Mouse (Mus musculus) c-Kit-positive CD71-positive TER-119-negative erythroid progenitor cells, embryonic 14.5 days (primary cell): ENCODE data around the gene Zmiz1.

Experiments used
- DNase-seq: peaks from one replicate; pipeline ENCODE4 v3.0.0-alpha.2; 2013; ENCODE audit warnings: low read depth

Gene Zmiz1

DNA sequence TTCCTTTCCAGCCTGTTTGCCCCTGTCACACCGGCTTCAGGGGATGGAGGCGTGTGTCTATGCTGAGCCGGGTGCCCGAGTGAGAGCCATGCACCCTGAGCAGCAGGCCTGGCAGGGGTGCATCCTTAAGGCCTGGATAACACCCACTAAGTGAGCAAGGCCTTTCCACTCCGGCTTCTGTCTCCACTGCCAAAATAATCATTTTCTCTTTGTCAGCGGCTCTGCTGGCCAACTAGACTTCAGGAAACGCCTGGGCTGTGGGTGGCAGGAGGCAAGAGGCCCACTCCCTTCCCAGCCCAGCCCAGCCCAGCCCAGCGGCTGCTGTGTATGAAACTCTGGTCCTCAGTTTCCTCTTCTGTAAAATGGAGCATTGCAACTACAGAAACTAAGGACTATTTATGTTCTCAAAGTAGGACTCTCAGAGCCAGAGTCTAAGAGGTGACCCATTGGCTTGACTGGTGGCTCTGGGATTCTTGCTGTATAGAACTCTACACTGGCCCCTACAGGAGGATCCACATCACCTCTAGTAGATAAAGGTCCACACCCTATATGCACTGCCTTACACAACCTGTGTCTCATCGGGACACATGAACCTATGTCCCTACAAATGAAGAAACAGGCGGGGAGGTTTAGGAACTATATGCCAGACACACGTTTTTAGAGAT lies 76.1 kb downstream of the Zmiz1 start:
- DNase-seq = peak; percentile 31

DNA sequence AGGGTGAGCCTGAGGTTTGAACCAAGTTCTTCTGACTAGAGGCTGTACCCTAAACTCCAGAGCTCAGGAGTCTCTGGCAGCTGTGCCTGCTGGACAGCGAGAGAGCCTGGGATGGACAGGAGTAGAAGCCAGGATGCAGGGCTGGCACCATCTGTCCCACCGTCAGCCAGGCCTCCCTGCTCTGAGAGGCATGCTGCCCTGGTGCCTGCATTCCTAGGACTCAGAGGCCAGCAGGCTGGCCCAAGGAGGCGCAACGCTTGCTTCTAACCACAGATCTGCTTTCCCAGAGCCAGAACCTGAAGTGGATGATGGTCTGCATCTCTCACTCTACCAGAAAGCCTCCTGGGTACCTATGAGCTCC lies 76.6 kb downstream of the Zmiz1 start:
- no peak for DNase-seq

DNA sequence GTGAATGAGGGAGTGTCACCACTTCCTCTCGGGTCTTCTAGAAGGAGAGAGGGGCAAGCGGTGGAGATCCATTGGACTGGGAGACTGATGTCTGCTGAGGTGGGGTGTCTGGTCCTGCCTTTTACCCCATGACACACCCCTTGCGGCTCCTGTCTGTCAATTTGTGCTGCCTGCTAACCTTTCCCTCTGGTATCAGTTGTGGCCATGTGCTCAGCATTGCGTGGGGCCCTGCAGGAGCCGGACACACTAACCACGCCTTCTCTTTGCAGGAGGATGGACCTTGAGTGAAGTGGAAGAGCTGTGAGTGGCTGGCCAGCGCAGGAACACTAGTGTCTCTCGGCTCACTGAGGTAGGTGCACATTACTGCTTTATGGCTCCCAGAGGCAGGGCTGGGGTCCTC lies 77.5 kb downstream of the Zmiz1 start:
- DNase-seq = no peak

DNA sequence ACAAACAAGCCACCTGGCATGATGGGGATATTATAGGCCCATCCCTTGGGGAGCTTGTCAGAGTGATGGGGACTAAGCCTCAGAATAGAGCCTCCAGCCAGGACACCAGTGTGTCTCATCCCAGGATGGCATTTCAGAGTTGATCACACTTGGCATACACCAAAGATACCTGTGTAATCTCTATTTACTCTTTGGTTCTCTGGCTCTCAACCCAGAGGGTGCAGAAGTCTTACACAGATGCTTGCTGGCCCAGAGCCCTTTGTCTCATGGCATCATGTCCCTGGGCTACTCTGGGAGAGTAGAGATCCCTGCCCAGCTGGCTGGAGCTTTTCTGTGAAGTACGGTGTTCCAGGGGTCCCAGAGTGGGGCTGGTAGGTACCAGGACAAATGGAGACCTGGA lies 78.4 kb downstream of the Zmiz1 start:
- no peak for DNase-seq

DNA sequence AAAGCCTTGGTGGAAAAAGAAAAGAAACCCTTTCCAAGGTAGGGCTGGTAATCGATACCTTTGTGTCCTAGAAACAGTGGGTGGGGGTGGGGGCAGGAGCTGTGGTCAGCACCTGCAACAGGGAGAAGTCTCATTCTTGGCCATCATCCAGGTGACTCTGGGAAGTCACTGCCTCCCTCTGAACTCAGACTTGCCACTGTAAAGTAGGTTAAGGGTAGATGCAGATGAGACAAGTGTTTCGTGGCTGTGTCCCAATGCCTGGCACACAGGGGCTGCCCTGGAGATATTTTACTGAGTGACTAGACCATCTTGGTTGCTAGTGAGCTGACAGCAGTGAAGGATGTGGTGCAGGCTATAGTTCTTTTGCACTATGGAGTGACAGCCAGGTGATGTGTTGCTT lies 79.5 kb downstream of the Zmiz1 start:
- DNase-seq = no peak

DNA sequence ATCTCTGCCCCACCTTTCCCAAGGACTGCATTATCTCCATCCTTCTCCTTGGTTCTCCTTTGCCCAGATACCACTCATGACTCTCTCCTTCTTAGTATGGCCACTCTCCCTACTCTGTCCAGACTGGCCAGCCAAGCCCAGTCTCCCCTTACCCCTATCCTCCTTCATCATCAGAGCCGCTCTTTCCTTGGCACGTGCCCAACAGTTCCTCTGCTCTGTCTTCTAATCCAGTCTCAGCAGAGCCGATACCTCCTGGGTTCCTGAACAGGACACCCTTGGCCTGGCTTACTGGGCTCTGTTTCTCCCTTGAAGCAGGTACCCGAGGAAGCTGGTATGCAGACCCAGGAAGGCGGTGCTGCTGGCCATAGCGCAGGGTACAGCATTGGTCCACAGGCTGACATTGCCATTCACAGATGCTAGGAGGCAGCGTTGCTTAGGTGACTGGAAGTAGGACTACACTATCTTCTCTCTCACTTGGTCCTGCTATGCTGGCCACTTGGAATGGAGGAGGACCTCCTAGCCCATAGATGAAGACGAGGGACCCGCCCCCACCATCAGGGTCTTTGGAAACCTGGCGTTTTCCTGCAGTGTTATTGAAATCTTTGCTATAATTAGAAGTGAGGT lies 80.6 kb downstream of the Zmiz1 start:
- DNase-seq = no peak

DNA sequence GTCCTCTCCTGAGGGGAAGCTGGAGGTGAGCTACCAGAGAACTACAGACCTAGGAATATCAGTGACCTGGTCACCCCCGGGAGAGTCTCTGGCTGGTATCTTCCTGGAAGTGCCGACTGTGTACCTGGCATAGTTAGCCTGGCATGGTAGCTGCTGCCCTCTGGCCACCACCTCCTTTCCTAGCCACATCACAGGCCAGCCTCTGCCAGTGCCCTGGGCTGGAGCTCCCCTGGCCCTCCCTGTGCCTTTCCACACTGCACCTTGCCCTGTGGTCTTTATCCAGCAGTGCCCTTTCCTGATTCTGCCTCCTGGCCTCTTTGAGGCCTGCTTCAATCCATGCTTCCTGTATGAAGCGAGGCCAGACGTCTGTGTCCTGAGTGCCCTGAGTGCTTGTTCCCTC lies 81.2 kb downstream of the Zmiz1 start:
- no peak for DNase-seq

DNA sequence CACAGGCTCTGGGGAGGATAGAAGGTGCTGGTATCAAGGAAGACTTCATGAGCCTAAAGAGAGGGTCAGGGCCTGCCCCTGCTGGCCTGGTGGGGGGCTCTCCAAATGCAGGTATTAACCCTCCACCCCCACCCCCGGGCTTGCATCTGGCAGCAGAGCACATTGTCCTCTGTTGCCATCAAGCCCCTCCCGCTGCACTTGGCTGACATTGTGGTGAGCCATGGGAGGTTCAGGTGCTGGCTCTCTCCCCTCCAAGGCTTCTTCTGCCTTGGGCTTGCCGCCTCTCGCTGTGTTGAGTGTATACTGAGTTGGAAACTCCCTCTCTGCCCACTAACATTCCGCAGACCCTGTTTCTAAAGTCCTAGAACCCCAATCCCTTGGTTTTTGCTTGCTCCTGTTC lies 82.2 kb downstream of the Zmiz1 start:
- DNase-seq = no peak

DNA sequence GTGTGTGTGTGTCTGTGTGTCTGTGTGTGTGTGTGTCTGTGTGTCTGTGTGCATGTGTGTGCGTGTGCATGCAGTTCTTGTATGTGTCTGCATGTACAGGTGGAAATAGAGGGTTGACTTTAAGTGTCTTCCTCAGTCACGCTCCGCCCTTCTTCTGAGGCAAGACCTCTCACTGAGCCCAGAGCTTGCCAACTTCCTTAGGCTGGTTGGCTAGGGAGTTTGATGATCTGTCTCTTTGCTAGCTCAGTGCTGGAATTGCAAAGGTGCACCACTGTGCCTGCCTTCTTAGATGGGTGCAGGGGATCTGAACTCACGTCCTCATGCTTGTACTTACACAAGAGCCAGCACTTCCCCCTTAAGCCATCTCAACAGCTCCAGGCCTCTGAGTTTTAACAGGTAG lies 84.1 kb downstream of the Zmiz1 start:
- no peak for DNase-seq

DNA sequence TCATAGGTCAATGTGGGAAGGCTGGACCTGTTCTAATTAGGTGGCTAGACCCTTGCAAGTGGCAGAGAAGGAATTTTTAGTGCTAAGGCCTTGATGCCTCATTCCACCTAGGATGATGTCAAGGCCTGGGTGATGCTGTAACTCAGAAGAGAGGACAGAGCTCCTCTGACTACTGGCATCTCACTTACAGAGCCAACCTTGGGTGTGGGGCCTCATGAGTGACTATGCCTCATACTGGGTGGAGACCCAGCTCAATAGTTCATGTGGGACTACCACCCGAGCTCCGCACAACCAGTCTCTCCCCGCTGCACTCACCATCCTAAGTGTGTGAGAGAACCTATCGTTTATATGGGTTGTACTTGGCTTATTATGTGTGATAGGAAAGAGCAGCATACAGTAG lies 84.9 kb downstream of the Zmiz1 start:
- no peak for DNase-seq

DNA sequence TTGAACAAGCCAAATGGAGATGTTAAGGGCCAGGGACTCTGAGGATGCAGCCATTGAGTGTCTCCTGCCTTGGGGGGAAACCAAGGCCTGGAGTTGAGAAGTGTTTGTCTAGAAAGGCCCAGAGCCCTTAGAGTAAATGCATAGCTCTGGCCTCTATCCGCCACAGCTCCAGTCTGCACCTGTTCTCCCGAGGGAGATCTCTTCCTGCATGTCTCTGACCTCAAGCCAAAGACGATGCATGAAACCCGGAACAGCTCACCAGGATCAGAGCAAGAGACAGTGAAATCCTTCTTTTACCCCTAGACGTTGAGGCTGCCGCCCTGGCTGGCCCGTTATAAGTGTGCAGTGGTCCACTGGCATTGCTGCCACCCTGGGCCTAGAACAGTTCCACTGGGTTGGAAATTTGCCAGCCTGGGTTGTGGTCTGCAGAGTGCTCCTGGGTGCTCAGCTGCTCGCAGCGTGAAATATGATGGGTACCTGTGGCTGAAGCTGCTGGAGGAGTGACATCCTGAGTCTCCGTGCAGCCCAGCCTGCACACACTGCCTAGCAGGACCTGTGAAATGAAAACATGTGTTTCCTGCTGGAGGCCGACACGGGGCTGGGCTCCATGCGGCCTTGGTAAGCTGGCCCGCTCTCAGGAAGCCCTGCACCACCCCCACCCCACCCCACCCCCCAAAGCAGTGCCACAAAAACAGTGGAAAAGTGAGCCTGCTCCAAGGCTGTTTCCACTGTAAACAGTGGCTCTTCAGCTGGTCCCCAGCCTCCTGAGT lies 88.1 kb downstream of the Zmiz1 start:
- DNase-seq = no peak

DNA sequence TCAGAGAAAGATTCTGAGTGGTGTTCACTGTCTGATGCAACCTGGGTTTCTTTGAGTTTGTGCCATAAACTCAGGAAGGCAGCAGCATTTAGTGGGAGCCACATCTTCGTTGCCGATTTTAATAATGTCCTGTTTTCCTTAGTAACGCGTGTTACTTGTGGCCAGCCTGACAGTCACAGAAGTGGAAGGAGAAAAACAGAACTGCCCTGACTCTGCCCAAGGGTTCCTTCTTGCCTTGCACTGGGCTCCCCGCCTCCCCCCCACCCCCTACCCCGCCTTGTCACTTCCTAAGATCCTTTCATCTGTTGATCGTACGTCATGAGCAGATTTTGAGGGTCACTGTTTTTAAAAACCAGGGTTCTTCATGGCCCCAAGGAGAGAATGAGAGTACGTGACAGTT lies 88.9 kb downstream of the Zmiz1 start:
- DNase-seq = no peak

DNA sequence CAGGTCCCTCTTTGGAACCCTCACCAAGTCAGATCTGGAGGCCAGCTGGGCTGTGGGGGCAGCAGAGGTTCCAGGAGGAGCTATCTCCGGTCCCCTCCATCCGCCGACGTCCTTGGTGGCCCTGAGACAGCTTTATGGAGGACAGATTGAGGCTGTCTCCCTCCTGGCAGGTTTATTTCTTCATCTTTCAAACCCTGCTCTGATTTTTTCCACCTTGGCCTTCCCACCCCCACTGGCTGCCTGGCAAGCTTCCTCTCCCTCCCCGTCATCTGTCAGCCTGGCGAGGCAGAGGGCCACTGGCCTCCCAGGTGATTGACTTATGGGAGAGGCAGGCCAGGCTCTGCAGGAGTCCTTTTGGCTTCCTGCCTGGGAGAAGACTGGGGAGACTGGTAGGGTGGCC lies 89.7 kb downstream of the Zmiz1 start:
- no peak for DNase-seq

DNA sequence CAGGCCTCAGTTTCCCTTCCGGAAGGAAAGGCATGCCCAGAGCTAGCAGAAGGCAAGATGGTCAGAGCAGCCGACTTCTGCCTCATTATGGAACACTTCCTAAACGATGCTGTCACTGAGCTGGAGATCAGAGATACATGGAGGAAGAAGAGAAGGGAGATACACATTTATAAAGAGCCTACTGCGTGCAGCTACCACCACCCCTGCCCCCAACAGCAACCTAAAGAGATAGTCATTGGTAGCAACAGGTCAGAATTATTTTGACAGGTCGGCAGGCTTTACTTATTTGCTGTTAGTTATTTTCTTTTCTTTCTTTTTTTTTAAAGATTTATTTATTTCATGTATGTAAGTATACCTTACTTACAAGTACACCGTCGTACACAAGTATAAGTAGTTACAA lies 90.1 kb downstream of the Zmiz1 start:
- DNase-seq = no peak

DNA sequence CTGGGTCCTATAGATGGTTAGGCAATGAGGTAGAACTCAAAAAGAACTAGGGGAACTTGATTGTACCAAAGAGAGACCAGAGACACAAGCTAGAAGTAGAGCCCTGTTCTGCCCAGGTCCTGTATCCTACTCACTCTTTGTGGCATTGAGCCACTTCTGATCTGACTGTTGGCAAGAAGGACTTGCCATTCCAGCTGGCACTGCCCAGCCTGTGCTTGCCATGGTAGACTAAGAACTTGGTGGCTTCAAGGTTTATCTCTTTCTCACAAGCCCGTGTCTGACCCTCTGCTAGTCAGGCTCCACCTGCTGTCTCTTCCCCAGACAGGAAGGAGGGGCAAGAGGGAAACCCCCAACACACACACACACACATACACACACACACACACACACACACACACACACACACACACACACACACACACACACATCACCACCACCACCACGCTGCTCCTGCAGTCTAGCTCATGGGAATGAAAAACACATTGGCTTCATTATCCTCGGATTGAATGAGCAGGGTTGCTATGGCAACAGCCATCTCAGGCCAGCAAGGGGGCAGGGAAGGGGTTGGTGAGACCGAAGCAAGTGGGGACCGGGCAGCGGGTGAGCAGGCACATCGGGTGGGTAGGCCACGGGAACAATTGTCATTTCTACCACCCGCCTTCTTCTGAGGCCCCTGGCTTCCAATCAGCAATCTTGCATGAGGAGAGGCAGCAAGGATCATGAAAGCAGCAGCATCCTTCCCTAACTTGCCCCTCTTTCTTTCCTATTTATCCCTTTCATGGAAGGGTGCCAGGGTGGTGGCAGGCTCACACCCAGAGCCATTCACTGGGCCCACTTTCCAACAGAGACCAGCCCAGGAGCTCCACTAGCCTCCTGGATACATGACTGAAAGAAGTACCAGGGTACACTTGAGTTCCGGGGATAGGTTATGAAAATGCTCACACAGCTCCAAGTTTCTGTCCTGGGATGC lies 91.2 kb downstream of the Zmiz1 start:
- DNase-seq = no peak

DNA sequence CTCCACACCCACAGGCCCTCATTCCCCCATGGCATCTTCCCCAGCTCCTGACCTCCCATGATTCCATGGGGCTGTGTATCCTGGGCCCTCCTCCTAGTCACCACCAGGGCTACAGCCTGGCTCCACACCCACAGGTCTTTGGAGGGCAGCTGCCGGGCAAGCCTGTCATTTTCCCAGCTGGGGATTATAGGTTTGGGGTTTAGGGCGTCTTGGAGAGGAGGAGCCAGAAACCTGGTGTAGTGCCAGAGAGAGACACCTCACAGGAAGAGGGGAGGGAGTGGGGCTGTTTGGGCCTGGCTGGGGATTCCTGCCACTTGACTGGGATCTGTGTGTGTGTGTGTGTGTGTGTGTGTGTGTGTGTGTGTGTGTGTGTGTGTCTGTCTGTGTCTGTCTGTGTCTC lies 92.7 kb downstream of the Zmiz1 start:
- DNase-seq = no peak

DNA sequence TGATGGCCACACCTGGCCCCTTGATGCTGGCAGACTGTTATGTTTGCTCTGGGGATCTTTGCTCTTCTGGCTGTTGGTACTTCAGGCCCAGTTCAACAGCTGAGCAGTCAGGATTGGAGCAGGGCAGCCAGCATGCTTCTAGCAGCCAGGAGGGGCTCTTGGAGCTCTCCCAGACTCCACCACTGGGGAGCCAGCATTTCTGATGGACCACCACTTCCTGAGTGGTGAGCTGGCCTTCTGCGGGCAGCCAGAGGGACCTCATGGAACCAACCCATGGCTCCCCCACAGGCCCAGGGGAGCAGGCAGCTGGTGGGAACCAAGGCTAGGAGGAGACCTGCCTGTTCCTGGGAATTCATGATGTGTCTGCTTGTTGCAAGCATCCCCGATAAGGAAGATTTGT lies 94.4 kb downstream of the Zmiz1 start:
- DNase-seq = no peak

DNA sequence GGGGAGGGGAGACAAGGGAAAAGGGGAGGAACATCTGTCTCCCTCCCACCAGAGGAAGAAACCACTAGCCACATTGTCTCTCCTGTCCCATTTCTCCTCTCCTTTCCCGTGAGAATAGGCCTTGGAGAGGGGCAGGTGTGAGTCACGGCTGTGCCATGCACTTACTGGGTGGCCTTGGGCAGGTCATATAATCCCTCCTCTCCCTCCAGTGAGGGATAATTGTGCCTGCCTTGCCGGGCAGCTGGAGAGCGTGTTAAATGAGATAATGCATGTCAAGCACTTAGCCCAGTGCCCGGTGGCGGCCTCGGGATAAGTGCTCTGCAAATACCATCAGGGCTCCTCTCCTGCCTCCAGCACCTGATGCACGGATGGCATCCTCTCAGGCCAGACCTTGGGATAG lies 95.8 kb downstream of the Zmiz1 start:
- no peak for DNase-seq

DNA sequence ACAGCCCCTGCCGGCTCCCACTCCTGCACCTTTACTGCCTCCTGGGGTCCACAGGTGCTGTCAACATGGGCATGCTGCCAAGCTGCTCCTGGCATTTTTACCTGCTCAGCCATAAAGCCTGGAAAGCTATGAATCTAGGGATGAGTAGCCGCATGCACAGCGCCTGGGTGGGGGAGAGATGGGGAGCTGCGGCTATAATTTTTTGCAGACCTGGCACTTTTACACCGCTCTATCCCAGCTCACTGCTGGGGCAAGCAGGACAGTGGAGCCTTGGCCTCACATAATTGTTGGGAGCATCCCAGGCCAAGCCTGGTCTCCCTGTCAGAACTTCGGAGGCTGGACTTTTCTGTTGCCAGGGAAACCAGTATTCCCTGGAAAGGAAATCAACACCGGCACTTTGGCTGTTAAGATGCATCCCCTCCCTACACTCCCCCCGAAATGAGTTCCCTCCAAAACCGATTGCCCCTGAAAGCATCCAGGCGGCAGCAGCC lies 96.4 kb downstream of the Zmiz1 start:
- DNase-seq = no peak

DNA sequence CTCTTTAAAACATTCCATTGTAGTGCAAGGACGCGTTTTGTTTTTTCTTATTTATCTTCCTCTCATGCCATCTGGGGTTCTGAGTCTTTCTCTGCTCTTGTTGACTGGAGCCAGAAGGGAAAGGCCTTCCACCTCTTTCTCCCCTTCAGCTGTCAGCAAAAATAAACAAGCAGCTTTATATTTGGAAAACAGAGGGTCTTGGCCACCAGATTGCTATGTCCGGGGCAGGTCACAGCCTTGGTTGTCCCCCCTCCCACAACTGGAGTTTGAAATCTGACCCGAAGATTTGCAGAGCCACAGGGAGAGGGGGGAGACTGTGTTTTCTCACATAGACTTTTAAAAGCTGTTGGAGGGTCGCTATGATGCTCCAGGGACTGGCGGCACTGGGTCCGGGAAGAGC lies 96.9 kb downstream of the Zmiz1 start:
- no peak for DNase-seq

DNA sequence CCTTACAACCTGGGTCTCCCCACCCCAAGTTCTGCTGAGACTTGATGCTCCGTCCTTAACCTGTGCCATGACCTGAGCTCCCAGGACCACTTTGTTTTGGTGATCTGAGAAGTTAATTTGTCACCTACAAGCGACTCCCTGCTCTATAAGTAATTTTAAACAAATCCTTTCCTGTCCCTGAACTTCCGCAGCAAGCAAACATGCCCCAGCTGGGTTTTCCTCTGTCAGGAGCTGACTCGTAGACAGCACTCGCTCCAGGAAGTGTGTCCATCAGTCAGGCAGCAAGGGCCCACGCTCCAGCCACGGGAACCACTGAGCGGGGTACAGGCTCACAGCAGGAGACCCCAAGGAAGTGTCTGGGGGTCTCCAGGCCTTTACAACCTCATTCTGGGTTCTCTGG lies 98.0 kb downstream of the Zmiz1 start:
- no peak for DNase-seq

DNA sequence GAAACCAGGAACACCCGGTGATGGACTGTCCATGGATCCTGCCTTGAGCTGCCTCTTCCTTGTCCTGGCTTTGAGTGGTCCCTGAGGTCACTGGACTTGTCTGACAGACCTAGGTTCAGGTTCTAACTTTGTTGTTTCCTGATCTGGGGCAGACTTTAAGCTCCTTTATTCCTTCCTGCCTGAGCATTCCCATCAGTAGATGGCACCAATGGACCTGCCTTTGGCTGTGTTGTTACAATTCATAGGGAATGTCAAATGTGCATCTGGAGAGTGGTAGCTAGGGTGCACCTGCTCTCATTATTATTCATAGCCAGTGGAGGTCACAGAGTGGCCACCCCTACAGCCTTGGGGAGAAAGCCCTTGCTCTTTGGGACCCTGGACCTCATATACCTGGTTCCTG lies 99.5 kb downstream of the Zmiz1 start:
- no peak for DNase-seq
